Mouse (Mus musculus) central nervous system, embryonic 18 days (tissue): ENCODE measurements around the gene Dnah17. TPM values are rescaled to one million over a fixed set of nuclear protein-coding genes. Genes with fewer than 3 reads are reported as not detected.

Experiments
- polyA plus RNA-seq: library from polyadenylated mRNA; depleted of rRNA; stranded (reverse); fragments of >200 nt; gene quantifications from 2 replicates; pipeline ENCODE4 v1.2.3, GENCODE M21; 2012; rRNA removed

Gene Dnah17
- 0.09 and 0.16 TPM in 2 replicates for polyA plus RNA-seq

DNA sequence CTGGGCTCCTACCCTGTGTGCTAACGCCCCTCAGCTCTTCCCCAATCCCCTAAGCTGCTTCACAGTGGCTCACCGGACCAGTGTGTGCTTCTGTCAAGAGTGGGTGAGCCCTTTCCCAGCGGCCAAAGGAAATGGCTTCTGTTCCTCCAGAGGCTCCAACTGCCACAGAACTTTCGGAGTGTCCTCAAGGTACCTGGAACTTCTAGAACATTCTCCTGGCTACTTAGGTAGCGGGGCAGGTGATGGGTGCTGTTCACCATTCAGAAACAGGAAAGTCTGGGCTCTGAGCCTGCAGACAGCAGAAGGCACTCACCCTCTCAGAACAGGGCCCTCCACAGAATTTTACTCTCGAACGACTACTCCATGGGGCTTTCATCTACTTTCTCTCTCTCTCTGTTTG, at the start of gene Dnah17:
Gene Dnah17 (minus strand): TSS at position 101 of the 400 bp plus-strand sequence.

GRCm38 (mm10) chr11:117986126-117987031, 144.1 kb downstream of the Dnah17 start, which contains the start of gene Pgs1:
Gene Pgs1 (plus strand): TSS chr11:117986292.

Other genes starting within 250 kb of the Dnah17 start
- gene Socs3, start 160.6 kb downstream of the Dnah17 start, polyA plus RNA-seq = 8.7 and 13.5 TPM in 2 replicates
- 54.1 and 56.6 TPM in 2 replicates for gene Pgs1, start 144.3 kb downstream of the Dnah17 start, polyA plus RNA-seq
- 46.6 and 49.7 TPM in 2 replicates for gene Cyth1, start 118.0 kb upstream of the Dnah17 start, polyA plus RNA-seq
- 18.2 and 19.0 TPM in 2 replicates for gene Usp36, start 159.6 kb upstream of the Dnah17 start, polyA plus RNA-seq
- gene Cep295nl, start 211.9 kb upstream of the Dnah17 start, polyA plus RNA-seq = 0.25 and 0.36 TPM in 2 replicates
- 171 and 175 TPM in 2 replicates for gene Timp2, start 225.1 kb upstream of the Dnah17 start, polyA plus RNA-seq